Mouse (Mus musculus) urinary bladder, adult 18-20 months (tissue): ENCODE results near the gene Sncb.
A peak's percentile ranks its signal among the peaks of the same experiment; 100 is the strongest.

Source experiments
- DNase-seq, 2 experiments: peaks; one replicate each; pipeline ENCODE4 v3.0.0; 2022; ENCODE audit warnings: low spot score in 2 of 2, mixed read lengths in 2 of 2

Sncb gene

GRCm38 (mm10) chr13:54783235-54783634 lies 16.8 kb upstream of the Sncb start:
- DNase-seq = no peak

DNA sequence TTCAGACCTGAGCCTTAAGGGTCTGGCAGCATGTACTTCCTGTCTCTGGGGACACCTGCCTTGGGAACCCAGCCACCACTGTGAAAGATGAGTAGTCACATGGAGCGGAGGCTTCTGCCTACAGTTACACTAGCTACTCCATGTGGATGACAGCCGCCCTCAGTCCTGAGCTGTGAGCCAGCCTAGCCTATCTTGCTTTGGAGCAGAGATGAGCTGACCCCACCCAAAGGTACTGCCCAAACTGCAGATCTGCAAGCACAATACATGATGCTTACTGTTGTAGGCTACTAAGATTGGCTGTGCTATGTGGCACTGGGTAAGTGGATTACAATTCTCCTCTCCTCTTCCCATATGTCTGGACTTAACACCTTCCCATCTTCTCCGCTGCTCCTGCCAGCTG lies 14.7 kb upstream of the Sncb start:
- DNase-seq = no peak

- no peak for DNase-seq
These were observed 14.2 kb upstream of the Sncb start for GRCm38 (mm10) chr13:54780592-54780991.

DNA sequence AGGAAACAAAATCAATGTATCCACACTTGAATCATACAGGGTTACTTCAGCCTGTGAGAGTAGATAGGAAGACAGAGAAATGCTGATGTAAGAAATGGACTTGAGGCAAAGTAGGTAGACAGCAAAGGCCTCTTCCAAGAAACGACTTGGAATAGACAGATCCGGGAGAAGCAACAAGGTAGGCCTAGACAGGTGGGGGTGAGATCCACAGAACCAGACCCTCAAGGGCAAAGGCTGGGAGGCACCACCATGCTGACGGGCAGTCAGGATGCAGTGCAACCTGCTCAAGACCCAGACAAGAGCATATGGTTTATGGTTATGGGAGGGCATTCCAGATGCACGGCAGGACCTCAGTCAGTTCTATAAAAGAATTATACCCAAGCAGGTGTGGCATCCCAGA lies 617 bp upstream of the Sncb start:
- no peak for DNase-seq

DNA sequence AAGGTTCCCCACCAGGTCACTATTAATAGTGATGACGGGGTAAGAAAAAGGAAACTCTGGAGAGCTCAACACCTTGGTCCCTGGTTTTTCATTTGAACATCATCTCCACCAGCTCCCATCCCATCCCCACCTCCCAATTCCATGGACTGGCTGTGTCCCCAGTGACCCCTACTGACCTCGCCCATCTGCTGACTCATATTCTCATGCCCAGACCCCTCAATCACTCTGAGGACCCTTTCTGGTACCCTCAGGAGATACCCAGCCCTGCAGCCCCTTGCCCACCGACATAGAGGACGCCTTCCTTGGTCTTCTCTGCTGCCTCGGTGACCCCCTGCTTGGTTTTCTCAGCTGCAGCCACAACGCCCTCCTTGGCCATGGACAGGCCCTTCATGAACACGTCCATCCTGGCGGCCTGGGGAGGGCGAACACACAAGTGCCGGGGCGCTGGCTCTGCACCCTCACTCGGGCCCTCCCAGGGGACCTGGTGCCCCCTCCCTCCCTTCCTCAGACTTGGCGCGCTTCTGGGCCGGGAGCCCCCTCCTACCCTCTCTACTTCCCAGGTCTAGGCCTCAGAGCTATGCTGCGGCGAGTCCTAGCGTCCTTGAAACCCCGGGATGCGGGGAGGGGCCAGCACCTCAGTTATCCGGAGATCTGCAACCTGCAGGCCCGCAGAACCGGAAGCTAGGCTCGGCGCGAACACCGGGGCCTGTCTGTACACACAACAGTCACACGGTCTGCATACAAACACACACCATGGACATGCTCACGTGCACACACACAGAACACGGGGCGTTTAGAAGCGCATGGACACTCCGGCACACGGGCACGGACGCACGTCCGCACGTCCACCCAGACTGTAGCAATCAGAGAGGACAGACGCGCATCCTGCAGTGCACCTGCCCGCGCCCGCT lies 859 bp downstream of the Sncb start:
- no peak for DNase-seq

DNA sequence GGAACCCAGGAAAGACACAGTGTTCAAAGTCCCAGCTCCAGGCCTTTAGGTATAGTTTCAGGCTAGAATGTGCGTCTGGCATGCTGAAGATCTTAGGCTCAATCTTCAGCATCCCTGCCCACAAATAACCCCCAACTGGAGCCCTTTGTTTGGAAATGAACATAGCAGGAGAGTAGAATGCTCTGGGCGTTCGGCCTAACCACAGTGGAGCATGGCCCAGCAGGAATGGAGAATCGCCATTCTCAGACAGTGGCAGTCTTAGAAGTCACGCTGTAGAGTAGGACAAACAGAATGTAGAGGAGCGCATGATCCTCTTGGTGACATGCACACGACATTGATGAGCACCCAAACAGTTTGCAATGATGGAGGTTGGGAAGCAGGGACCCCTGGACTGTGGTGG lies 5.5 kb downstream of the Sncb start:
- DNase-seq = no peak

DNA sequence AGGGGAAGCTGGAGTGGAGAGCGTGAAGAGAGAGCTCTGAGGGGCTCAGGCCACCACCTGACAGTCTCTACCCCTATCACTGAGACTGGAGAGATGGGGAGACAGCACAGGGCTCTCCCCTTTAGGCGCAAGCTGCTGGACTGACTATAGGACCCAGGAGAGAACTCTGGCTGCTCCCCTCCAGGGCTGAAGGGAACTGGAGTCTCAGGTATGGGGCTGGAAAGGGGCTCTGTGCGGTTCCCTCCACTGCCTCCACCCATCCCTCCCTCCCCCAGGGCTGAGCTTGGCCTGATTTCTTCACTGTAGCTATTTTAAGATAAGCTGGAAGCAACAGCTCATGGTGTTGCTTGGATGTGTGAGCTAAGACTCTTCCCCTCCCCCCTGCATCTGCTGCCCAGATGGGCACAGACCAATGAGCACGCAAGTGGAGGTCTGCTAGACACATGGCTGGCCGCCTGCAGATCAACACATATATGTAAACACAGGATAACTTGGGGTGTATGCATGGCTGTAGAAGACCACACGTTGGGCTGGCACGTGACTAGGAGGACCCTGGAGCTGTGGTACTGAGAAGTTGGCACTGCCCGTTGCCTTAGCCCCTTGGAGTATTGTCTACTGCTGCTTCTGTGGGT lies 6.1 kb downstream of the Sncb start:
- DNase-seq = no peak

DNA sequence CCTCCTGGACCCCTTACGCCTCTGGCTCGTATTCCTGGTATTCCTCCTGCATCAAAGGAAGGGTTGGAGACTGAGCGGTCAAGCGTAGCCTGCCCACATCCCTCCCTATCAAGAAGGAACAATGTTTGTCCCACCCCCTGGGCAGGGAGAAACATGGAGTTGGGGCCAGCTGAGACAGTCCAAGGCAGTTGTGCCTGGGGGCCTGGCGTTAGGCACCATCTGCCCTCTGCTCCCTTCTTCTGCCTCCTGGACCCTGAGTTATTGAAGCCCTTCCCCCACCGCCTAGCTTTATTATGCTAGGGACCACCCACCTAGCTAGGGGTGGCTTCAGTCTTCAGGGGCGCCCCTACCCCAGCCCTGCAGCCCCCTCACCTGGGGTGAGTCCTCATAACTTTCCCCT lies 6.9 kb downstream of the Sncb start:
- no peak for DNase-seq

DNA sequence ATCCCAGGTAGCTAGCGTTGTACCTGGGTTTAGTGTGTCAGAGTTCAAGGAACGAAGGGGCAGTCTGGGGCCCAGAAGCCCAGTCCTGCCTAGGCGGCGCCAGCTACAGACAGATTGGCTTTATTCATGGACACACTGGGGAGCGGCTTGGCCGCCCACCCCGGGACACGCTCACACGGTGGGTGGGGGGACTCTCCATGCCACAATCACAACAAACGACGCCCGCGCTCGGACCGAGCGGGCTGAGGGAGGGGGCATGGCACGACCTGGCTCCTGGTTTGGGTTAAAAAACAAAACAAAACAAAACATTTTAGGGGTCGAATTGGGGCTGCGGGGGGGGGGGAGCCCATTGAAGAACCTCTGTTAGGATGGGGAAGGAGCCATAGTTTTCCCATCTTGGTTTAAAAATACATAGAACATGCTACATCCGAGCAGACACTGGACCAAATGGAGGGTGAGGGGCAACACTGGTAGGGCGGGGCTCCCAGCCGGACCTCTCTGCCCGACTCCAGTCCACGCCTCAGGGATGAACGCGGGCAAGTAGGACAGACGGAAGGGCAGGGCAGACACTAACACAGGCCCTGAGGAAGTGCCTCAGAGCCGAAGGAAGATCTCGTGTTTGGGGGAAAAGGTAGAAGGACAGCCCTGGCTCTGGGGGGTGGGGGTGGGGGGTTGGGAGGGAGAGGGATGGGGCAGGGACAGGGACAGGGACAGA lies 7.5 kb downstream of the Sncb start:
- no peak for DNase-seq

GRCm38 (mm10) chr13:54758045-54758755 lies 8.2 kb downstream of the Sncb start:
- peak; percentile 46 to 49 for DNase-seq

DNA sequence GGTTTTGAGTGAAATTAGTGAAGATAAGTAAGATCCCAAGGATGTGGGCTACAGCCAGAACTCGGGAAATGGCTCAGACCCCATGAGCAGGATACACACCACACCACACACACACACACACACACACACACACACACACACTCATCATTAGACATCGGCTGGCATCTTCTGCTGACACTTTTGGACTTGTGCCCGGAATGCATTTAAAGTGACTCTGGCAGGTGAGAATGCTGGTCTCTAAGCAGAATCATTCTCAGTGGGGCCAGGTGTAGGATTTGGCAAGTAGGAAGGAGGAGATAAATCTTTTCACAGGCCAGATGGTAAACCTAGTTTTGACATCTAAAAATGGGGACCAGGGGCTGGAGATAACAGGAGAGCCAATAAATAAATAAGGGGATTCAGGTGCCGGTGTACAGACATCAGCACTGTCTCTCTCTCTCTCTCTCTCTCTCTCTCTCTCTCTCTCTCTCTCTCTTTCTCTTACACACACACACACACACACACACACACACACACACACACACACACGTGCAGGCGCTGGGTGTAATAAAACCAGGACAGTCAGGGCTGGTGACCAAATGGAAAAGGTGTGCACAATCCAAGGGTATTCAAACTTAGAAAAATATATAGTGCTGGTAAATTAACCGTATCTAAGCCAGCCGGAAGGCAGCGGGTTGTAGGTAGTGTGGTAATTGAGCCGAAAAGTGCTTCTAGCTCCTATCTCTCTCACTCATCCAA lies 9.1 kb downstream of the Sncb start:
- DNase-seq = no peak

- DNase-seq = no peak
These were observed 10.2 kb downstream of the Sncb start for GRCm38 (mm10) chr13:54756156-54756712.

- DNase-seq = no peak
These were observed 11.1 kb downstream of the Sncb start for GRCm38 (mm10) chr13:54755201-54755830.

DNA sequence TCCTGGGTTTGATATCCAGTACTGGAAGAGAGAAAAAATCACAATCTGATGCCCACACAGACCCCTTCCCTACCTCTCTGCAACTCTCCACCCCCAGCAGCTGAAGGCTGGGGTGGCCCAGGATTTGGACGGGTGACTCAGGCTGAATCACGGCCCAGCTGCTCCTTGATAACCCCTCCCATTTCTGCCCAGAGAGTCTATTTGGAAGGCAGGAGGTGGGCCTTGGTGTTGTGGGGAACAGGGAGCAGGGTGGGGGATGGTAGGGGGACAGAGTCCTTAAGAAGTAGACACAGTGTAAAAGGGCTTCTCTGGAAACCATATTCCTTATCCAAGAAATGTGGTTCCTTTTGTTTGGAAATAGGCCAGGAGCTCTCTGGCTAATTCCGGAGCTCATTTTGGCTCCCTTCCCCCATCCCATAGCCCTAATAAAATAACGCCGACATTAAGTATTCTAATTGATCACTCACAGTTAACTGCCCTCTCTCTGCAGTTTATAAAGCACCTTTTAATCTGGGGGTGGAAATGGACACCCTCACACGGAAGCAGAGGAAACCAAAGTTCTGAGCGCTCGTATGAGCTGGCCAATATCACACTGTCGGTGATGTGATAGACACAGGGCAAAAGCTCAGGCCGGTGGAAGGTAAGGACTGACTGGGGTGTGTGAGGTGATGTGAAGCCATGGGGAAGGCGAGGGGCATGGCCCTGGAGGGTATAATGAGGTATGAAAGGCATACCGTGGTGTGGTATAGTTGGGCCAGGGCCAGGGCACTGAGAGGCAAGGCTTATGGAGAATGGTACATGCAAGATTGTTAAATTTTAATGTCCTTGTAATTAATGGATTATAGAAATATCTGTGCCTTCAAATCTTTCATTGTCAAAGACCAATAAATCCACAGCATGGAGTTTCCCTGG lies 12.0 kb downstream of the Sncb start:
- no peak for DNase-seq

GRCm38 (mm10) chr13:54753733-54754132 lies 12.7 kb downstream of the Sncb start:
- no peak for DNase-seq

DNA sequence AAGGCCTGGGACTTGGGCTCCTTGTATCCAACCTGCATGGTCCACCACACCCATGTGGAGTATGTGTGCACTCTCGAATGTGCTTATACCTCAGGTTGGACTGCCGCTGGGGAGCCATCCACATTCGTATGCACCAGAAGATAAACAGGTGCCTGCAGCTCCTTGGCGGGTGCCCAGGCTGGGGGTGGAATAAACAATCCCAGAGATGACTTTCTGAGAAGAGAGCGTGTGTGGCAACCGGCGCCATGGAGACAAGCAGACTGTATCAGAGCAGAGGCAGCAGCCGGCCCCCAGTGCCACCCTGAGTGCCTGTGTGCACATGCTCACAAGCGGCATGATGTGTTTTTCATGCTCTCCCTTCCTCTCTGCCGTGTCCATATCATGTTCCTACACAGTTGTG lies 13.7 kb downstream of the Sncb start:
- DNase-seq = no peak

DNA sequence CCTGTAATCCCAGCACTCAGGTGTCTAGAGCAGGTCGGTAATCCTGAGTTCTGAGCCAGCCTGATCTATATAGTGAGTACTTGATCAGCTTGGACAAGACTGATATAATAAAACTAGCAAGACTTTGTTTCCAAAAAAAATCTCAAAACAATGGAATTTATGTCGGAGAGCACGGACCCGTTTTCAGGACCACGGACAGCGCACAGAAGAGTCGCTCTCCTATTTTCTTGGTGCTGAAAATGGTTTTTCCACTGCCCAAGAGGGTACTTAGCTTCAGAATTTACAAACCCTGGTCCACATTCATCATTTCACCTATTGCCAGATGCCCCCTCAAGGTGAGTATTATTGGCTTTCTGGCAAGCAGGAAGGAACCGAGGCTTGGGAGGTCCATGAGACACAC lies 15.7 kb downstream of the Sncb start:
- DNase-seq = no peak

DNA sequence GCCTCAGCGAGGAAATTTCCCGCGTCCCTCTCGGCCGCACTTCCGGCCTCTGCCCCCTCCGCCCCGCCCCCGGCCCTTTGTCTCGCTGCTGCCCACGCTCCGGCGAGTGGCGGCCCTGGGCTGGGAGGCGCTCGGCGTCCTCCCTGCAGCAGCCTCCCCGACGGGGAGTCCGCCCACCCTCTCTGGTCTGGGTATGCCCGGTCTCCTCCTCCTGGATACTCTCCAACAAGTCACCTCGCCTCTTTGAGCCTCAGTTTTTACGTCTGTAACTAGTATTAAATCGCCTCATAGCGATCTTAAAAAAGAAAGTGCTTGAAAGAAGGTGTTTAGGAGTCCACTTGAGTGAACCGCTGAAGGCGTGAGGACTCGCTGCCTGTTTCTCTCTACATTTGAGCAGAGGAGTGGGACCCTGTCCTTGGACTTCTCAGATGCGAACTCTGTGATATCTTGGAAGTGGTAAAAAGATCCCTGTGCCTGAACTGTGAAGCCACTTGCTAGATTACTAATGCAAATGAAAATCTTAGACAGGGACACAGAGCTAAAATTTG lies 16.5 kb downstream of the Sncb start, which contains the start of gene Gprin1:
Gene Gprin1 (minus strand): TSS at position 11 of the 548 bp plus-strand sequence.
- DNase-seq = no peak
